Mouse (Mus musculus): ENCODE data around the gene Fam50a. TPM values are rescaled to one million over a fixed set of nuclear protein-coding genes. Genes with fewer than 3 reads are reported as not detected.

The Fam50a gene
- total and polyA plus RNA-seq, 2 experiments from 2014 or later = 16.8 to 64.3 TPM

GRCm38 (mm10) chrX:74368209-74368909, 55.5 kb downstream of the Fam50a start:
- TF ChIP-seq CTCF (IDR thresholded peaks at IDR 0.05; ENCODE audit: low read depth) = peak; percentile 52
- ATAC-seq = peak; percentile 81

More at GRCm38 (mm10) chrX:74368209-74368909, 55.5 kb downstream of the Fam50a start:
- WGBS = 28% methylated on average over 43 of the region's 49 CpGs
- Histone ChIP-seq H3K27ac (ENCODE audit: low read depth, low read length) (peak overlapping the region; percentile 82), H3K4me3 (ENCODE audit: low read depth, low read length) (peak overlapping the region; percentile 48), H3K9ac (peak overlapping the region; percentile 70), H3K4me1 (ENCODE audit: insufficient read depth) (no peaks in the 10 kb centered on the region), H3K36me3 (ENCODE audit: insufficient read depth) (no peaks in the 10 kb centered on the region), H3K27me3 (ENCODE audit: insufficient read depth, low read length) (no peaks in the 10 kb centered on the region), H3K4me2 (ENCODE audit: low read depth) (peak overlapping the region; percentile 58), H3K9me3 (ENCODE audit: low read length) (no peaks in the 10 kb centered on the region)
- peak; percentile 69 for DNase-seq

Small RNA genes within 50 kb of the gene (microRNA-seq; reads per million reads assigned to microRNA genes)
- 0 reads per million in 2 experiments for gene Mir7091
- 0.73 to 1.2 reads per million in 2 experiments for gene Mir7092

Other genes with a start within 250 kb of the Fam50a start
- gene Opn1mw, start 185.6 kb upstream of the Fam50a start, total RNA-seq (2014; rRNA removed) = not detected in 2 replicates
- not detected in 2 replicates for gene Opn1mw, start 185.6 kb upstream of the Fam50a start, polyA plus RNA-seq (2015; fragmentation: Nextera tagmentation; extraction: Ambion mirVana)
- gene Mecp2, start 177.7 kb upstream of the Fam50a start, total RNA-seq (2014; rRNA removed) = 56.7 and 80.9 TPM in 2 replicates
- 11.4 and 12.4 TPM in 2 replicates for gene Mecp2, start 177.7 kb upstream of the Fam50a start, polyA plus RNA-seq (2015; fragmentation: Nextera tagmentation; extraction: Ambion mirVana)
- not detected in 2 replicates for gene Tex28, start 145.2 kb upstream of the Fam50a start, total RNA-seq (2014; rRNA removed)
- gene Tex28, start 145.2 kb upstream of the Fam50a start, polyA plus RNA-seq (2015; fragmentation: Nextera tagmentation; extraction: Ambion mirVana) = not detected in 2 replicates
- gene Tktl1, start 135.8 kb upstream of the Fam50a start, total RNA-seq (2014; rRNA removed) = not detected in 2 replicates
- 0.06 TPM in 1 of 2 replicates, not detected in the other for gene Tktl1, start 135.8 kb upstream of the Fam50a start, polyA plus RNA-seq (2015; fragmentation: Nextera tagmentation; extraction: Ambion mirVana)
- 327 and 336 TPM in 2 replicates for gene Flna, start 63.2 kb upstream of the Fam50a start, total RNA-seq (2014; rRNA removed)
- gene Flna, start 63.2 kb upstream of the Fam50a start, polyA plus RNA-seq (2015; fragmentation: Nextera tagmentation; extraction: Ambion mirVana) = 35.5 and 45.1 TPM in 2 replicates
- gene Emd, start 58.3 kb upstream of the Fam50a start, total RNA-seq (2014; rRNA removed) = 51.6 and 73.2 TPM in 2 replicates
- 16.9 and 21.0 TPM in 2 replicates for gene Emd, start 58.3 kb upstream of the Fam50a start, polyA plus RNA-seq (2015; fragmentation: Nextera tagmentation; extraction: Ambion mirVana)
- 2,018 and 2,171 TPM in 2 replicates for gene Rpl10, start 42.2 kb upstream of the Fam50a start, total RNA-seq (2014; rRNA removed)
- gene Rpl10, start 42.2 kb upstream of the Fam50a start, polyA plus RNA-seq (2015; fragmentation: Nextera tagmentation; extraction: Ambion mirVana) = 467 and 512 TPM in 2 replicates
- gene Taz, start 31.1 kb upstream of the Fam50a start, total RNA-seq (2014; rRNA removed) = 54.5 and 80.6 TPM in 2 replicates
- gene Taz, start 31.1 kb upstream of the Fam50a start, polyA plus RNA-seq (2015; fragmentation: Nextera tagmentation; extraction: Ambion mirVana) = 45.7 and 58.1 TPM in 2 replicates
- gene Dnase1l1, start 30.7 kb upstream of the Fam50a start, total RNA-seq (2014; rRNA removed) = 1.3 and 2.2 TPM in 2 replicates
- gene Dnase1l1, start 30.7 kb upstream of the Fam50a start, polyA plus RNA-seq (2015; fragmentation: Nextera tagmentation; extraction: Ambion mirVana) = 3.1 and 3.4 TPM in 2 replicates
- gene Atp6ap1, start 15.9 kb upstream of the Fam50a start, total RNA-seq (2014; rRNA removed) = 215 and 250 TPM in 2 replicates
- gene Atp6ap1, start 15.9 kb upstream of the Fam50a start, polyA plus RNA-seq (2015; fragmentation: Nextera tagmentation; extraction: Ambion mirVana) = 260 and 318 TPM in 2 replicates
- 457 and 498 TPM in 2 replicates for gene Gdi1, start 8.0 kb upstream of the Fam50a start, total RNA-seq (2014; rRNA removed)
- 761 and 979 TPM in 2 replicates for gene Gdi1, start 8.0 kb upstream of the Fam50a start, polyA plus RNA-seq (2015; fragmentation: Nextera tagmentation; extraction: Ambion mirVana)
- gene Plxna3, start 16.0 kb downstream of the Fam50a start, total RNA-seq (2014; rRNA removed) = 109 and 143 TPM in 2 replicates
- 17.7 and 22.9 TPM in 2 replicates for gene Plxna3, start 16.0 kb downstream of the Fam50a start, polyA plus RNA-seq (2015; fragmentation: Nextera tagmentation; extraction: Ambion mirVana)
- 62.5 and 67.3 TPM in 2 replicates for gene Lage3, start 40.6 kb downstream of the Fam50a start, total RNA-seq (2014; rRNA removed)
- gene Lage3, start 40.6 kb downstream of the Fam50a start, polyA plus RNA-seq (2015; fragmentation: Nextera tagmentation; extraction: Ambion mirVana) = 68.7 and 80.4 TPM in 2 replicates
- 39.5 and 47.0 TPM in 2 replicates for gene Ubl4a, start 60.2 kb downstream of the Fam50a start, total RNA-seq (2014; rRNA removed)
- 73.9 and 77.4 TPM in 2 replicates for gene Ubl4a, start 60.2 kb downstream of the Fam50a start, polyA plus RNA-seq (2015; fragmentation: Nextera tagmentation; extraction: Ambion mirVana)
- 6.5 and 6.6 TPM in 2 replicates for gene Slc10a3, start 60.3 kb downstream of the Fam50a start, total RNA-seq (2014; rRNA removed)
- gene Slc10a3, start 60.3 kb downstream of the Fam50a start, polyA plus RNA-seq (2015; fragmentation: Nextera tagmentation; extraction: Ambion mirVana) = 4.6 and 4.8 TPM in 2 replicates
- 24.5 and 33.6 TPM in 2 replicates for gene Fam3a, start 80.2 kb downstream of the Fam50a start, total RNA-seq (2014; rRNA removed)
- gene Fam3a, start 80.2 kb downstream of the Fam50a start, polyA plus RNA-seq (2015; fragmentation: Nextera tagmentation; extraction: Ambion mirVana) = 28.9 and 31.6 TPM in 2 replicates
- 30.6 and 41.4 TPM in 2 replicates for gene Ikbkg, start 80.3 kb downstream of the Fam50a start, total RNA-seq (2014; rRNA removed)
- 11.0 and 13.7 TPM in 2 replicates for gene Ikbkg, start 80.3 kb downstream of the Fam50a start, polyA plus RNA-seq (2015; fragmentation: Nextera tagmentation; extraction: Ambion mirVana)
- 47.6 and 50.5 TPM in 2 replicates for gene G6pdx, start 116.2 kb downstream of the Fam50a start, total RNA-seq (2014; rRNA removed)
- gene G6pdx, start 116.2 kb downstream of the Fam50a start, polyA plus RNA-seq (2015; fragmentation: Nextera tagmentation; extraction: Ambion mirVana) = 45.1 and 48.8 TPM in 2 replicates
- gene Gm6880, start 168.4 kb downstream of the Fam50a start, total RNA-seq (2014; rRNA removed) = 0.38 TPM in 1 of 2 replicates, not detected in the other
- gene Gm6880, start 168.4 kb downstream of the Fam50a start, polyA plus RNA-seq (2015; fragmentation: Nextera tagmentation; extraction: Ambion mirVana) = not detected in 2 replicates